Mouse (Mus musculus) midbrain, embryonic 14.5 days (tissue): ENCODE measurements around the gene Arhgap42. TPM values are rescaled to one million over a fixed set of nuclear protein-coding genes. Genes with fewer than 3 reads are reported as not detected.

Experiments
- ATAC-seq: fragments of 200-750 bp; cut with Nextera tagmentation; 2 replicates; pipeline ENCODE4 v1.8.0; 2017; ENCODE audit warnings: moderate number of reproducible peaks, moderate library complexity; ENCODE audit not compliant: low FRiP score, low TSS enrichment
- DNase-seq: peaks from one replicate; pipeline ENCODE4 v3.0.0-alpha.2; 2015
- H3K27ac ChIP-seq: fragments of 300-500 bp; sonication (generic); replicated peaks from 2 replicates; pipeline ENCODE4 v1.5.1; 2014; ENCODE audit warnings: mild to moderate bottlenecking, low read depth, low read length, moderate library complexity
- H3K27me3 ChIP-seq: fragments of 300-500 bp; sonication (generic); 2 replicates; pipeline ENCODE4 v1.6.1; 2014; ENCODE audit warnings: low read length, control low read depth, mixed read lengths; ENCODE audit not compliant: control insufficient read depth, insufficient read depth
- H3K36me3 ChIP-seq: fragments of 300-500 bp; sonication (generic); 2 replicates; pipeline ENCODE4 v1.6.1; 2014; ENCODE audit warnings: low read length, control low read depth; ENCODE audit not compliant: control insufficient read depth, insufficient read depth
- H3K4me1 ChIP-seq: fragments of 300-500 bp; sonication (generic); 2 replicates; pipeline ENCODE4 v1.6.1; 2014; ENCODE audit warnings: mild to moderate bottlenecking, antibody characterized with exemption, low read length, control low read depth; ENCODE audit not compliant: control insufficient read depth, insufficient read depth
- H3K4me2 ChIP-seq: fragments of 300-500 bp; sonication (generic); 2 replicates; pipeline ENCODE4 v1.6.1; 2014; ENCODE audit warnings: mild to moderate bottlenecking, low read length, moderate library complexity
- H3K4me3 ChIP-seq: fragments of 300-500 bp; sonication (generic); replicated peaks from 2 replicates; pipeline ENCODE4 v1.5.1; 2014; ENCODE audit warnings: low read depth, low read length
- H3K9ac ChIP-seq: fragments of 300-500 bp; sonication (generic); replicated peaks from 2 replicates; pipeline ENCODE4 v1.6.1; 2014; ENCODE audit warnings: mild to moderate bottlenecking, low read length, moderate library complexity
- H3K9me3 ChIP-seq: fragments of 300-500 bp; sonication (generic); 2 replicates; pipeline ENCODE4 v1.6.1; 2016; ENCODE audit warnings: low read length, control low read depth, mixed read lengths; ENCODE audit not compliant: control insufficient read depth
- WGBS: fragments of 180-500 bp; shearing (Covaris S2); extraction: QIAGEN DNeasy Blood & Tissue Kit; methylation state at CpG from one replicate; pipeline ENCODE4 v1.1.7; 2014; 5-methylcytosine and 5-hydroxymethylcytosine counted together
- polyA plus RNA-seq: library from polyadenylated mRNA; unstranded; fragments of >200 nt; fragmentation: Nextera tagmentation; extraction: Ambion mirVana; gene quantifications from 2 replicates; pipeline ENCODE4 v1.2.1, GENCODE M21; 2014

The Arhgap42 gene
- polyA plus RNA-seq, 1 experiment from 2014 or later: 16.8 TPM

DNA sequence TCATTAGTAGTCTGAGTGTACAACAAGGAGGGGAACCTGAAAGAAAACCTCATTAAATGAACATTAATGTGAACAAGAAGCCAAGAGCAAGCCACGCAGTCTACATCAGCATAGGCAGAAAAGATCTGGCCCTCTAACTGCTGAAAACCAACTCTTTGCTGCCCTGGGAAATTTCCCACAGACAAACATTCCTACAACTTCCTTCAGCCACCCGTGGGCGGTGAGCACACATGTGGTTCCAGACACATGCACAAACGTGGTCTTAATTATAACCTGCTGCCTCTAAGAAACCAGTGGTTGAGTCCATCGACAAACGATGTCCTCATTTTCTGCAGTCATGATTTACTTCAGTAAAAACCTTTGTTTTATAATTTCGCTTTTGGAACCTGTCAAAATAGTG lies 96.3 kb downstream of the Arhgap42 start:
- no peak for ATAC-seq
- Histone ChIP-seq H3K36me3 (no peaks in the 10 kb centered on the region), H3K9me3 (no peaks in the 10 kb centered on the region), H3K4me2 (no peak overlapping the region), H3K4me1 (no peaks in the 10 kb centered on the region), H3K4me3 (no peak overlapping the region), H3K27ac (no peak overlapping the region), H3K9ac (no peak overlapping the region), H3K27me3 (no peaks in the 10 kb centered on the region)
- WGBS: 82% methylated on average over 7 of the region's 7 CpGs
- DNase-seq: no peak

GRCm38 (mm10) chr9:9142144-9142543 lies 96.8 kb downstream of the Arhgap42 start:
- H3K27me3 ChIP-seq: no peaks in the 10 kb centered on the region
- no peak overlapping the region for H3K4me3 ChIP-seq
- H3K9me3 ChIP-seq: no peaks in the 10 kb centered on the region
- no peak overlapping the region for H3K27ac ChIP-seq
- DNase-seq: no peak
- no peaks in the 10 kb centered on the region for H3K36me3 ChIP-seq
- WGBS: 91% methylated on average over 1 of the region's 1 CpGs
- H3K4me1 ChIP-seq: no peaks in the 10 kb centered on the region
- H3K9ac ChIP-seq: no peak overlapping the region
- H3K4me2 ChIP-seq: no peak overlapping the region
- no peak for ATAC-seq

DNA sequence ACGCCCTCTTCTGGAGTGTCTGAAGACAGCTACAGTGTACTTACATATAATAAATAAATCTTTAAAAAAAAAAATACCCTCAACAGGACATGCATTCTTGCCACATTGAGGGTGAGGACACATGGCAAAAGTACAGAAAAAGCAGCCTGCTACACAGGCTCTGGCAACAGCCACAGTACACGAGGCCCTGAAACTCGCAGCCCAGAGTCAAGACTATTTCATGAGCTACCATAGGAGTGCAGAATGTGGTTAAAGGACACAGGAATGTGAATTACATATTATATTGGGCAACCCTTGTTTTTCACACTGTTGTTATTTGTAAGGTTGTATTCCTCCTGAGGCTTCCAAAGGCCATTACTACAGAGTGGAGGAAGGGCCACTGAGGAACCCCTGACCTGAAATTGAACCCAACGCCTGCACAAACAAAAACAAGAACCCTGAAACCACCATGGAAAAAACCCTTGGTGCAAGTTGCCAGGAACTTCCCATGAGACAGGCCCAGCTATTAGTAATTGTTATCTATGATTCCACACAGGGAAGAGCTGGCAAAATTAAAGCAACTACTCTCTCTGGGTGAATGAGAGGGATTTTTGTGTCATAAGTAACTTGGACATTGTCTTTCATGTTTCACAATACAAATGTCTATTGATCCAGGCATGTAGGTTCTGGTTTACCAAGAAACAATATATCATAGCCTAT lies 109.8 kb downstream of the Arhgap42 start:
- DNase-seq (no peak), ATAC-seq (no peak)
- no peak overlapping the region for H3K9ac ChIP-seq
- 94% methylated on average over 4 of the region's 4 CpGs for WGBS
- no peaks in the 10 kb centered on the region for H3K36me3 ChIP-seq
- no peaks in the 10 kb centered on the region for H3K27me3 ChIP-seq
- H3K4me3 ChIP-seq: no peak overlapping the region
- no peaks in the 10 kb centered on the region for H3K4me1 ChIP-seq
- H3K9me3 ChIP-seq: no peaks in the 10 kb centered on the region
- H3K27ac ChIP-seq: no peak overlapping the region
- no peak overlapping the region for H3K4me2 ChIP-seq

DNA sequence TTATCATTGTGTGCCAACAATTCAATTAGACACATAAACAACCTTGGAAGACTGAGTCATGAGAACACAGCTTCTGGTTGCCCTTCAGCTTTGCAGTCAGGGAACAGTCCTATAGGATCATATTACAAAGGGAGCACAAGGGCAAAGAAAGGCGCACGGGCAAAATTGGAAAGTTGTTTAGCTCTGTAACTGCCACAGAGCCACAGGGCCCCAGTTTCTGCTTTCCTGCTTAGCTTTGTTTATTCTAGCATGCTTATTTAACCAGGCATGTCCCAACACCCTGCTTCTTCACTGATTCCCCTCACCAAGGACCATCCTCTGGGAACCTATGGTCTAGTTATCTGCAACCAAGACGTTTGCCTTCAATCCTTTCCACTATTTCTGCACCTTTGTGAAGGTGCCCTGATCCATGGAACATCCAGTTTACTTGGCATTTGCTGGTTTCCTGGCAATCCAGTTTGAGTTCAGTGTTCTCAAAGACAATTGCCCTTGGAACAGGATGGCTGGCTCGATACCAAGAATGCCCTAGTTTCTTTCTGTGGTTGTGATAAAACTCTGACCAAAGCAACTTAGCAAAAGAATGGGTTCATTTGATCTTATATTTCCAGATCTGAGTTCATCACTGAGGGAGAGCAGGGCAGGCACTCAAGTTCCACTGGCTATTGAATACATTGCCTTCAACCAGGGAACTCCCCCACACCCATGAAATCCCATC lies 111.7 kb downstream of the Arhgap42 start:
- no peaks in the 10 kb centered on the region for H3K4me1 ChIP-seq
- WGBS: 51% methylated on average over 4 of the region's 4 CpGs
- no peak overlapping the region for H3K4me2 ChIP-seq
- H3K27ac ChIP-seq: no peak overlapping the region
- ATAC-seq: no peak
- H3K4me3 ChIP-seq: no peak overlapping the region
- H3K27me3 ChIP-seq: no peaks in the 10 kb centered on the region
- no peak for DNase-seq
- H3K9me3 ChIP-seq: no peaks in the 10 kb centered on the region
- H3K36me3 ChIP-seq: no peaks in the 10 kb centered on the region
- H3K9ac ChIP-seq: no peak overlapping the region

DNA sequence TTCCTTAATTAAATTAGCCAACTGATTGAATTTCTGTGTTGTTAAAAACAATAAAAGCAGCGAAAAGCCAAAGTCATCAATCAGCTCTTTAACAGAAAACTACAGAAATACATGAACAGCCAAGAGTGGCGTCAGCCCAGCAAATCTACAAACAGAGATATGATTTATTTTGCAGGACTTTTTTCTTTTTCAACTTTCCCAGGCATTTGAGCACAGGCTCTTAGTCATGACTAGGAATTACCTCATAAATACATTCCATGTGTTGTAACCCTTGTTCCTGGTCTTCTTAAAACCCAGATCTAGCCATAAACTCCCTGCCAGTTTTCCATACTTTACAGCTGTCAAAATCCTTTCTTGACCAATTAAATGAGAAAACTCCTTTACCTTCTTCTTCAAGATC lies 114.7 kb downstream of the Arhgap42 start:
- Histone ChIP-seq H3K4me2 (no peak overlapping the region), H3K36me3 (no peaks in the 10 kb centered on the region), H3K27ac (no peak overlapping the region), H3K4me1 (no peaks in the 10 kb centered on the region), H3K9me3 (no peaks in the 10 kb centered on the region), H3K4me3 (no peak overlapping the region), H3K27me3 (no peaks in the 10 kb centered on the region), H3K9ac (no peak overlapping the region)
- ATAC-seq (no peak), DNase-seq (no peak)
- 93% methylated on average over 2 of the region's 2 CpGs for WGBS

DNA sequence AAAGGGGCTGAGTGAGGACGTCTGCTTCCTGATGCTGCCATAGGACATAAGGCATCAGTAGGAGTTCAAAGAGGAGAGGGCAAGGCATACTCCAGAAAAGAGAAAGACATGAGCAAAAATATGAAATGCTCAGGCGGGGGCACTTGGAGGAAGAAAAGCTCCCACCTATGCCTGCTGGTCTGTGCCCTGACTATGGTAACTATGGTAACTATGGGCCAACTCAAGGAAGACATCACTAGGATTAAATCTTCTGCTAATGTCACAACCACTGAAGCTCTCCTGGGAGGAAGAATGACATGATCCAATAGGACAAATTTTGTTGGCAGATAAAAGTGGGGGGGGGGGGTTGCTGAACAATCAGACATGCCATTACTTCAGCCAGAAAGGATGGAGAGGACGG lies 124.6 kb downstream of the Arhgap42 start:
- no peak overlapping the region for H3K27ac ChIP-seq
- H3K9me3 ChIP-seq: no peaks in the 10 kb centered on the region
- no peaks in the 10 kb centered on the region for H3K27me3 ChIP-seq
- H3K4me2 ChIP-seq: no peak overlapping the region
- no peak overlapping the region for H3K4me3 ChIP-seq
- no peak overlapping the region for H3K9ac ChIP-seq
- no peaks in the 10 kb centered on the region for H3K4me1 ChIP-seq
- DNase-seq: no peak
- 33% methylated on average over 3 of the region's 3 CpGs for WGBS
- no peaks in the 10 kb centered on the region for H3K36me3 ChIP-seq
- ATAC-seq: 0 out of 2 replicates have a peak, but pooled peaks have one; percentile 7

DNA sequence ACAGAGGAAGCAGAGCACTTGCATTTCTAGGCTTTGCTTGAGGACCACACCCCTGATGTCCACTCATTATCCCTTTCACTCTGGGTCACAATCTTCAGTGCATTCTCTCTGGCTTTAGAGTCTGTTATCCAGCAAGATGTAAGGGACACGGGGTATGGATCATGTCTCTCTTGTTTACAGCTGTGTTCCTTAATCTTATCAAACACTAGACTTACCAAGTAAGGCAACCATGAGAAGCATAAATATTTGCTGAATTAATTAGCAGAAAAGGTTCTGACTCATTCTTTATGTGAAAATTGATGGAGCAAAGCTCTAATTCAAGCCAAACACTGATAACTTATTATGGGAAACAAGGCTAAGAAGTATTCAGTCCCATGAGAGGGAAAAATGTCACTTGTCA lies 125.1 kb downstream of the Arhgap42 start:
- no peak for DNase-seq
- no peak for ATAC-seq
- H3K4me1 ChIP-seq: no peaks in the 10 kb centered on the region
- no peak overlapping the region for H3K4me3 ChIP-seq
- 66% methylated on average over 1 of the region's 1 CpGs for WGBS
- no peak overlapping the region for H3K4me2 ChIP-seq
- no peaks in the 10 kb centered on the region for H3K9me3 ChIP-seq
- H3K36me3 ChIP-seq: no peaks in the 10 kb centered on the region
- H3K27me3 ChIP-seq: no peaks in the 10 kb centered on the region
- no peak overlapping the region for H3K9ac ChIP-seq
- no peak overlapping the region for H3K27ac ChIP-seq

DNA sequence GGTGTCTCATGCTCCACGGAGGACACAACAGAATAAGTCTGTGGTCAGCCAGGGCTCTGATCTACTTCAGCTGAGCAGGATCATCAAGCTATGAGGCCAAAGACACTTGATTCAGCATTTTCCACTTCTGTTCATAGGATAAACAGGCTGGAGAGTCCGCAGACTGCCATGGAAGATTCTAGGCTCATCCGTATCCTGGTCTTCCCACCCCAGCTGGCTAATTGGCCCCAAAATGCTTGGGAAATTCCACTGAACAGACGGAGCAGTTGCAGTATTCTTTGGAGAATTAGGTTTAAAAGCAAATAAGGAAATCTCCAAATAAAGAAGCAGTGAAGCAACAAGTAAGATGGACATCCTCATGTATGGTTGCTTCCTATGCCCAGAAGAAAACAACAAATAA lies 126.0 kb downstream of the Arhgap42 start:
- DNase-seq (no peak), ATAC-seq (no peak)
- Histone ChIP-seq H3K9me3 (no peaks in the 10 kb centered on the region), H3K27ac (no peak overlapping the region), H3K4me3 (no peak overlapping the region), H3K36me3 (no peaks in the 10 kb centered on the region), H3K9ac (no peak overlapping the region), H3K27me3 (no peaks in the 10 kb centered on the region), H3K4me2 (no peak overlapping the region), H3K4me1 (no peaks in the 10 kb centered on the region)
- WGBS: 90% methylated on average over 4 of the region's 4 CpGs

- Histone ChIP-seq H3K4me3 (no peak overlapping the region), H3K27me3 (no peaks in the 10 kb centered on the region), H3K9me3 (no peaks in the 10 kb centered on the region), H3K4me1 (no peaks in the 10 kb centered on the region), H3K27ac (no peak overlapping the region), H3K4me2 (no peak overlapping the region), H3K9ac (no peak overlapping the region), H3K36me3 (no peaks in the 10 kb centered on the region)
- DNase-seq: no peak
- ATAC-seq: no peak
Measured at GRCm38 (mm10) chr9:9107697-9108096, 131.2 kb downstream of the Arhgap42 start.
